Mouse (Mus musculus): ENCODE data around the gene Btbd2. TPM values are rescaled to one million over a fixed set of nuclear protein-coding genes. Genes with fewer than 3 reads are reported as not detected.

Gene Btbd2
- polyA plus RNA-seq, 1 experiment from 2014 or later, result 85.9 TPM

DNA sequence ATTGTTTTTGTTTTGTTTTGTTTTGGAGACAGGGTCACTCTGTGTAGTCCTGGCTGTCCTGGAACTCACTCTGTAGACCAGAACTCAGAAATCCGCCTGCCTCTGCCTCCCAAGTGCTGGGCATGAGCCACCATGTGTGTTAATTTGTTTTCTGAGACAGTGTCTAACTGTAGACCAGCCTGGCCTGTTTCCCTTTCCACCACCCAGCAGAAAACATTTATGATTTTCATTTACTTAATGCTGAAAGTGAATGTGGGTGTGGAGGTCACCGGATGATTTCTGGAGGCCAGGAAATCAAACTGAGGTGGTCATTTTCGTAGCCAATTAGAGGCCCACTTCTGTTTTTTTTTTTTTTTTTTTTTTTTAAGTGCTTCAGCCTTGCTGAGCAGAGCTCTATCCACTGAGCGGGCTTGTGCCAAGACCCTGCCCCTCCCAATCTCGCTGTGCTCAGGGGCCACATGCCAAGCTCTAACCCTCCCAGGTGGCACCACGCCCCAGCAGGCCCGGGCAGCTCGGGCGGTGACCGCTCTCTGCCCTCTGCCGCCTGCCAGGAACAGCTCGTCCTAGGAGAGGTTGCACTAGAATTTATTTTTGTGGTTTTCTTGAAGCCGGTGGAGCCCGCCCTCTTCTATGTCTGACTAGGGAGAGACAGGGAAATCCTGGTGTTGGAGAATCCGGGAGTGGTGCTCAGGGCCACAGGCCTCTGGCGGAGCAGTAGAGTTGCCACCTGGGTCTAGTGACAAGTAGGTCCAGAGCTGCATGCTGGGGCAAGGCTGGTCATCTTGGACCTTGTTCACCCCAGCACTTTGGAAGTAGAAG, 7.5 kb upstream of the Btbd2 start:
- Histone ChIP-seq H3K4me2 (no peak overlapping the region), H3K27me3 (replicated peaks) (no peaks in the 10 kb centered on the region), H3K36me3 (replicated peaks) (peaks cover 28% of the 10 kb centered on the region), H3K4me3 (no peak overlapping the region), H3K27ac (no peak overlapping the region), H3K9ac (no peak overlapping the region), H3K9me3 (no peaks in the 10 kb centered on the region), H3K4me1 (no peaks in the 10 kb centered on the region)
- WGBS, result 44% methylated on average over 16 of the region's 16 CpGs
- no peak for ATAC-seq (replicated peaks)

DNA sequence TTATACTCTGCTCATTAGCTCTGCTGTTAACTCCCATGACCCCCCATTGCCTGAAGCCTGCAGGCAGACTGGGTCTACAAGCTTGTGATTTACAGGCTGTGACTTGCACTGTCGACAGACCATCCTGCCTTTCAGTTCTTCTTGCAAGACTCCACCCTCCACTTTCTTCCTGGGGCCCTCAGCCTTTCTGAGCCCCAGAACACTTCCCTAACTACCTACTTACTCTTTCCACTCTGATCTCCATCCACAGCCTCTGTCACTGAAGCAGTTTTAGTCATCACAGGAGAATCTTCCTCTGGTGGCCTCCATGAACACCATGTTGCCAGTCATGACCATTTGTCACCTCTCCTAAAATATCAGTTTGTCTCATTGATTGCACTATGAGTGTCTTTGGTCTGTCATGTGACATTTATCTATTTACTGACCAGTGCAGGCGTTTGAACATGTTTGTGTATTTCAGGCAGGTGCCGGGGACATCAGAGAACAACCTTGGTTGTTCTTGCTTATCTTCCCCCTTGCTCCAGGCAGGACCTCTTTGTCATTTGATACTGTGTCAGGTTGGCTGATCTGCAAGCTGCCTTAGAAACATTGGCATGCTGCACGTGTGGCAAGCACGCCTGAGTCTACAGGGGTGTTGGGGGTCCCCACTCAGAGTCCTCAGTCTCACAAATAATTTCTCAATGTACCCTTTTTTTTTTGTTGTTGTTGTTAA, 6.8 kb upstream of the Btbd2 start:
- Histone ChIP-seq H3K4me1 (peaks cover 5% of the 10 kb centered on the region), H3K36me3 (replicated peaks) (peaks cover 25% of the 10 kb centered on the region), H3K4me2 (no peak overlapping the region), H3K27me3 (replicated peaks) (no peaks in the 10 kb centered on the region), H3K4me3 (no peak overlapping the region), H3K9ac (no peak overlapping the region), H3K27ac (no peak overlapping the region), H3K9me3 (no peaks in the 10 kb centered on the region)
- no peak for ATAC-seq (replicated peaks)
- 70% methylated on average over 5 of the region's 5 CpGs for WGBS

DNA sequence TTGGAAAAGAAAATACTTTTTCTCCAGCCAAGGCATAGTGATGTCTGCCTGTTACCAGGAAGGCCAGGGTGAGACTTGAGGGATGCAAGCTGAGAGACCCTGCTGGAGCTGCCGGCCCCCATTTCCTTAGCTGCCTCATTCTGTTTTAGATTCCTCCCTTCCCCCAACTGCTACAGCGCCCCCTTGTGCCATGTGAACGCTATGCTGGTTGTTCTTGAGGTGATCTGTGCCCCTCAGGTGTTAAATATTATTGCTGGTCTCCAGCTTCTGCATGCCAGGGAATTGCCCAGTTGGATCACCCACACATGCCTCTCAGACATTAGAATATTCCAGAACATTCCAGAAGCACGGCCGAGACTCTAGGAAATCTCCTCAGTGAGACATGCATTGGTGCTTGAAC, 4.3 kb upstream of the Btbd2 start:
- 32% methylated on average over 5 of the region's 5 CpGs for WGBS
- no peak overlapping the region for H3K27ac ChIP-seq
- no peak overlapping the region for H3K4me3 ChIP-seq
- H3K9me3 ChIP-seq, result no peaks in the 10 kb centered on the region
- H3K9ac ChIP-seq, result no peak overlapping the region
- peaks cover 3% of the 10 kb centered on the region for H3K36me3 ChIP-seq (replicated peaks)
- H3K4me2 ChIP-seq, result no peak overlapping the region
- H3K27me3 ChIP-seq (replicated peaks), result no peaks in the 10 kb centered on the region
- ATAC-seq (replicated peaks), result no peak
- H3K4me1 ChIP-seq, result peaks cover 12% of the 10 kb centered on the region

DNA sequence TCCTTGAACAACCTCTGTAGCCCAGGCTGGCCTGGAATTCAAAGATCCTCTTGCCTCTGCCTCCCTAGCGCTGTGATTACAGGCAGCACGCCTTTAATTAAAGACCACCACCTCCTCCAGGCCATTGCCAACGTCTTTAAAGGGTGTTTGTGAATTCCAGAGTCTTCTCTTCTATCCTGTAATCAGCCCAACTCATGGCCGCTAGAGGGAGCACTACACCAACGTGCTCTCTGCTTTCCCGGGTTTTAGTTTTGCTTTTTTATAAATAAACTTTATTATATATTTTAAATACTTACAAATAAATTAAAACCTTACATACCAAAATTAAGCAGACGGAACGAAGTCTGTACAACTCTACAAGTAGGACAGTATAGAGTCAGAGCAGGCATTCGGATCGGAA, 2.3 kb upstream of the Btbd2 start:
- Histone ChIP-seq H3K4me2 (0 out of 2 replicates have a peak overlapping the region, but pooled peaks have one; percentile 20), H3K4me1 (peaks cover 27% of the 10 kb centered on the region), H3K27ac (no peak overlapping the region), H3K9ac (no peak overlapping the region), H3K27me3 (replicated peaks) (no peaks in the 10 kb centered on the region), H3K9me3 (no peaks in the 10 kb centered on the region), H3K4me3 (no peak overlapping the region; the same call in 1 of the 2 replicates), H3K36me3 (replicated peaks) (no peaks in the 10 kb centered on the region)
- no peak for ATAC-seq (replicated peaks)
- 11% methylated on average over 10 of the region's 10 CpGs for WGBS

DNA sequence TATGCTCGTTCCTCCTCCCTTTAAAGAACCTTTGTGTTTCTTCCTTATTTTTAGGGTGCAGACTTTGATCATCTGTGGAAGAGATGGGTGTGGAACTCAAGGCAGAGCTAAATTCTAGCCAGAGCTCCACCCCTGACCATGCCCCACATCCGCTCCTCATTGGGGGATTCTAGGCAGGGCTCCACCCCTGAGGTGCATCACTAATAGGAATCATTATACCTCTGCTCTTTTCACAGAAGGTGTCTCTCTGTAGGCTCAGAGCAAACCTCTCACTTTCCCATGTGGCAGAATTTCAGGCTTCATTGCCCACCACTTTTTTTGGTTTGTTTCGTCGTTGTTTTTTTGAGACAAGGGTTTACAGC, 2.0 kb upstream of the Btbd2 start:
- peaks cover 30% of the 10 kb centered on the region for H3K4me1 ChIP-seq
- H3K27ac ChIP-seq, result no peak overlapping the region
- no peak for ATAC-seq (replicated peaks)
- no peak overlapping the region for H3K4me2 ChIP-seq
- no peak overlapping the region for H3K9ac ChIP-seq
- 62% methylated on average over 4 of the region's 4 CpGs for WGBS
- H3K9me3 ChIP-seq, result no peaks in the 10 kb centered on the region
- no peak overlapping the region for H3K4me3 ChIP-seq
- no peaks in the 10 kb centered on the region for H3K36me3 ChIP-seq (replicated peaks)
- H3K27me3 ChIP-seq (replicated peaks), result no peaks in the 10 kb centered on the region

DNA sequence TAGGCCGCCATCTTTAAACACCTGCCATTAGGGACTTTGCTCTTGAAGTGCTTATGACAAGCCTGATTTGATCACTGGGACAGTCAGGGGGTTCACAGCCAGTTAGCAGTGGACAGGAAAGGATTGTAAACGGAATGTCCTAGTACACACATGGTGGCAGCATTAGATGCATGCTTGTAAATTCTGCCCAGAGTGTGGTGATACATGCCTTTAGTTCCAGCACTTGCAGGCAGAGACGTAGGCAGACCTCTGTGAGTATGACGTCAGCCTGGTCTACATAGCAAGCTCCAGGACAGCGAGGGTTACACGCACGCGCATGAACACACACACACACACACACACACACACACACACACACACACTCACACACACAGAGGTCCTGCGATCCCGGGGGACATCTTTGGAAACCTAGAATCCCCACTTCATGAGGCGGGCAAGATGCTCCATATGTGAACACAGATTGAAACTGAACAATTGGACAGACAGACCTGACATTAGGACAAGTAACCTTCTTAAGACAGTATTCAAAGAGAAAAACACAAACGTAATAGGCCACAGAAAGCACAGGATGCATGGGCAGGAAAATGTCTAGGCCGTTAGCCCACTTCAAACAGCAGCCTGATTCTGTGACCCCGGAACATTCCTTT, 1.4 kb upstream of the Btbd2 start:
- no peak for ATAC-seq (replicated peaks)
- H3K27ac ChIP-seq, result no peak overlapping the region
- no peaks in the 10 kb centered on the region for H3K9me3 ChIP-seq
- no peaks in the 10 kb centered on the region for H3K36me3 ChIP-seq (replicated peaks)
- H3K4me2 ChIP-seq, result no peak overlapping the region
- 86% methylated on average over 14 of the region's 14 CpGs for WGBS
- peaks cover 35% of the 10 kb centered on the region for H3K4me1 ChIP-seq
- H3K4me3 ChIP-seq, result no peak overlapping the region
- H3K9ac ChIP-seq, result no peak overlapping the region
- H3K27me3 ChIP-seq (replicated peaks), result no peaks in the 10 kb centered on the region

DNA sequence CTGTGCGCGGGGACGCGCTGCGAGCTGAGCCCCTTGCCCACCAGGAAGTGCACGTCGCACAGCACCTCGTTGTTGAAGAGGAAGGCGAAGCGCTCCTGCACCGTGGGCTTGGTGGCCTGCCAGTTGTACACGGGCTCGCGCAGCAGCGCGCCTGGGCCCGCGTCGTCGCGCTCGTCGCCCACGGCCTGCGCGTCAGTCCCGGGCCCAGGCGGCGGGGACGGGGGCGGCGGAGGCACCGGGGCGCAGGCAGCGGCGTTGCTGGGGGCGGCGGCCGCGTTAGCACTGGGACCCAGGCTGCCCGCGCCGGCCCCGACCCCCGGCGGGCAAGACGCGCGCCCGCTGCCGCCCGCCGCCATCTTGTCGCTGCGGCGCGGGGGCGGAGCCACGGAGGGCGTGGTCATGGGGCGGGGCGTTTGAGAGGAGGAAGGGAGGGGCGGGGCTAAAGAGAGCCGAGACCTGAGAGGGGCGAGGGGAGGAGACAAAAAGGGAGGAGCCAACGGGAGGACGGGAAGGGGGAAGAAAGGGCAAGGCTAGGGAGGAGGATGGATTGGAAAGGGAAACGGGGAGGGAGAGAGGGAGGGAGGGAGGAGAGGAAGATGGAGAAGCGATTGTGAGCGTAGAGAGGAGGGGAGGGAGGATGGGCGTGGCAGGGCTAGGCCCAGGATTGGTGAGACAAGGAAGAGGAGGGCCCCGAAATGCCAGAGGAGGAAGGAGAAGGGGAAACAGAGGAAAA, 575 bp downstream of the Btbd2 start:
- H3K36me3 ChIP-seq (replicated peaks), result no peaks in the 10 kb centered on the region
- peak overlapping the region; percentile 87 for H3K4me3 ChIP-seq
- H3K9ac ChIP-seq, result peak overlapping the region; percentile 94
- peak; percentile 87 for ATAC-seq (replicated peaks)
- no peaks in the 10 kb centered on the region for H3K27me3 ChIP-seq (replicated peaks)
- peak overlapping the region; percentile 92 for H3K27ac ChIP-seq
- H3K9me3 ChIP-seq, result no peaks in the 10 kb centered on the region
- H3K4me2 ChIP-seq, result peak overlapping the region; percentile 77
- peaks cover 36% of the 10 kb centered on the region for H3K4me1 ChIP-seq
- under 1% methylated on average over 66 of the region's 72 CpGs for WGBS

DNA sequence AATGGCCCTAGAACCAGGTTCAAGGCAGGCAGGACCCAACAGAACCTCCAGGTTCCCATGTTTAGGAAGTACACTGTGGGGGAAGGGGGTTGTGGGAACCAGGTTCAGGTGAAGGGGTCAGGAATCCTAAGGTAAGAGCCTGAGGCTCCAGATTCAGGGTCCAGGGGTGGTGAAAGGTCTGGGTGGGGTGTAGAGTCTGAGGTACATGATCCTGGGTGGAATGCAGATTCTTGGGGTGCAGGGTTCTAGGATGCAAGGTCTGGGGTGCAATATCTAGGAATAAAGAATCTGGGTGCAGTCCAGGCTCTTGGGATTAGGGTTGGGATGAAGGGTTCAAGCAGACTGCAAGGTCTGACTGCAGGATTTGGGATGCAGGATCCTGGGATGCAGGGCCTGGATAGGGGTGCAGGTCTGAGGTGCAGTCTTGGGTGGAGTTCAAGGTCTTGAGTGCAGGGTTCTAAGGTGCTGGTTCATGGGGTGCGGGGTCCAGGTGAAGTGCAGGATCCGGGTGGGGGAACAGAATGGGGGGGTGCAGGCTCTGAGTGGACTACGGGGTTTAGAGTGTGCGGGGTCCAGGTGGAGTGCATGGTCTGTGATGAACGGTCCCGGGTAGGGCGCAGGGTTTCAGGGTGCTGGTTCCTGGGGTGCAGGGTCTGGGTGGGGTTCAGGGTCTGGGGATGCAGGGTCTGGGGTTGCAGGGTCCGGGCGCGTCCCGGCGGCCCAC, 1.3 kb downstream of the Btbd2 start:
- no peaks in the 10 kb centered on the region for H3K36me3 ChIP-seq (replicated peaks)
- ATAC-seq (replicated peaks), result peak; percentile 78
- peak overlapping the region; percentile 92 for H3K27ac ChIP-seq
- no peaks in the 10 kb centered on the region for H3K27me3 ChIP-seq (replicated peaks)
- H3K9me3 ChIP-seq, result no peaks in the 10 kb centered on the region
- peak overlapping the region; percentile 87 for H3K4me3 ChIP-seq
- peaks cover 36% of the 10 kb centered on the region for H3K4me1 ChIP-seq
- WGBS, result 3% methylated on average over 12 of the region's 12 CpGs
- peak overlapping the region; percentile 77 for H3K4me2 ChIP-seq
- H3K9ac ChIP-seq, result peak overlapping the region; percentile 94

DNA sequence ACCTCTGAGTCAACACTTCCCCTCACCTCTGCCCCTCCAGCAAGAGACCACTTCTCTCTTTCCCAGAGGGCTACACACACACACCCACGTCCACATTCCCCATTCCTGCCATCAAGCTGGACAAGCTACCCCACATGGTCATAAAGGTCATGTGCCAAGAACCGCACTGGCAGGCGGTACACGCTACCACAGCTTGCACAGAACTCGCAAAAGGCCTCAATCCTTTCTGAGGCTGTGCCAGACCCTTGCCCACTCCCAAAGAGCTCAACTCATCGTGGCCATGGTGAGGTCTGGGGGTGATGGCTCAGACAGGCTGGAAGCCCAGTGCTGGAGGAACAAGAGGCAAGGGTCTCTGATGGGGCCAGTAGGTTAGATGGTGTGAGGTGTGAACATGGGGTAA, 2.0 kb downstream of the Btbd2 start:
- Histone ChIP-seq H3K27me3 (replicated peaks) (no peaks in the 10 kb centered on the region), H3K4me1 (peaks cover 36% of the 10 kb centered on the region), H3K9ac (no peak overlapping the region), H3K4me3 (peak overlapping the region; percentile 87), H3K4me2 (peak overlapping the region; percentile 77), H3K36me3 (replicated peaks) (no peaks in the 10 kb centered on the region), H3K27ac (no peak overlapping the region), H3K9me3 (no peaks in the 10 kb centered on the region)
- WGBS, result 84% methylated on average over 6 of the region's 6 CpGs
- ATAC-seq (replicated peaks), result no peak

DNA sequence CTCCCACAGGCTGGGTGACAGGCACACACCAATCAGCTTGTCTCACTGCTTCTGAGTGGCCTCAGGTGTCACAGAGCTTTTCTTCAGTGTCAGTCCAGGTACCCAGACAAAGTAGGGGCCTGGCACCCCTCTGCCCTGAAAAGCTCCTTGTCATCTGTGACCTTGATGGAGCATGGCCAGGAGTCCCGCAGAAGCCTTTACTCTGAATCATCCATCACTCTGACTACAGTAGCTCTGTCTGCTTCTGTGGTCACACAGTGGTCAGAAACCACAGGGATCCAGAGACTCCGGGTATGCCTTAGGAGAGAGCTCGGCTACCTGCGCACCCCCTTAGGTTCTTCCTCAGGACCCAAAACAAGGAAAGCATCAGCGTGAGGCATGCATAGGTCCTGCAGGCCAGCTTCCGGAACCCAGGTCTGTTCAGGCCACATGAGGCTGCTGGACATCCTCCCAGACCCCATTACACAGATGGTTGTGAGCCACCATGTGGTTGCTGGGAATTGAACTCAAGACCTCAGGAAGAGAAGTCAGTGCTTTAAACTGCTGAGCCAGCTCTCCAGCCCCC, 3.6 kb downstream of the Btbd2 start:
- Histone ChIP-seq H3K36me3 (replicated peaks) (no peaks in the 10 kb centered on the region), H3K9ac (no peak overlapping the region), H3K4me1 (peaks cover 31% of the 10 kb centered on the region), H3K9me3 (no peaks in the 10 kb centered on the region), H3K27ac (no peak overlapping the region), H3K4me2 (no peak overlapping the region), H3K4me3 (no peak overlapping the region), H3K27me3 (replicated peaks) (no peaks in the 10 kb centered on the region)
- WGBS, result 90% methylated on average over 6 of the region's 6 CpGs
- no peak for ATAC-seq (replicated peaks)

DNA sequence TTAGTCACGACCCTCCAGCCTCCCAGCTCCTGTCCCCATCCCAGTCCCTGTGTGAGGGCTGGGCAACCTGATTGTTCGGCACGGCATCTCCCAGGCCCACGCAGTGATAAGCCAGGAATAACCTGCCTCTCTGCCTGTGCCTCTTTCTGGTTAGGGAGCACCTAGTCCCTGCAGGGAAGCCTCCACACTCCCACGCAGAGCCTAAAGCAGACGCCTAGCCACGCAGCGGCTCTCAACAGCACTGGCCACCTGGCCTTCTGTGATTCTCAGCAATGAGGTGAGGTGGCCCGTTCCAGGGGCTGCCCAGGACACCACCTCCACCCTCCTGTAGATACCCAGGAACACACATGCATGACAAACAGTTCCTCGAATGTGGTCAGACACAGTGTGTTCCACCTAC, 6.5 kb downstream of the Btbd2 start:
- Histone ChIP-seq H3K9ac (no peak overlapping the region), H3K4me1 (peaks cover 21% of the 10 kb centered on the region), H3K4me2 (no peak overlapping the region), H3K9me3 (no peaks in the 10 kb centered on the region), H3K4me3 (no peak overlapping the region), H3K27ac (no peak overlapping the region), H3K27me3 (replicated peaks) (no peaks in the 10 kb centered on the region), H3K36me3 (replicated peaks) (peaks cover 11% of the 10 kb centered on the region)
- 95% methylated on average over 10 of the region's 10 CpGs for WGBS
- ATAC-seq (replicated peaks), result no peak

All from midbrain, embryonic 15.5 days (tissue).